Mouse (Mus musculus) hindbrain, embryonic 16.5 days (tissue): ENCODE data around the gene Nr1h2. TPM values are rescaled to one million over a fixed set of nuclear protein-coding genes. Genes with fewer than 3 reads are reported as not detected.

Source experiments
- ATAC-seq: fragments of 200-750 bp; cut with Nextera tagmentation; 2 replicates; pipeline ENCODE4 v1.8.0; 2017; ENCODE audit warnings: moderate TSS enrichment, moderate library complexity
- H3K27ac ChIP-seq: fragments of 300-500 bp; sonication (generic); 2 replicates; pipeline ENCODE4 v1.5.1; 2014; ENCODE audit warnings: low read depth, mild to moderate bottlenecking, control low read depth, low read length, moderate library complexity
- H3K27me3 ChIP-seq: fragments of 300-500 bp; sonication (generic); replicated peaks from 2 replicates; pipeline ENCODE4 v1.6.1; 2014; ENCODE audit warnings: low read length; ENCODE audit not compliant: control insufficient read depth, insufficient read depth
- H3K36me3 ChIP-seq: fragments of 300-500 bp; sonication (generic); 2 replicates; pipeline ENCODE4 v1.6.1; 2014; ENCODE audit warnings: mild to moderate bottlenecking, low read length, moderate library complexity, mixed read lengths; ENCODE audit not compliant: control insufficient read depth, insufficient read depth
- H3K4me1 ChIP-seq: fragments of 300-500 bp; sonication (generic); 2 replicates; pipeline ENCODE4 v1.6.1; 2014; ENCODE audit warnings: low read depth, low read length; ENCODE audit not compliant: control insufficient read depth, insufficient read depth
- H3K4me2 ChIP-seq: fragments of 300-500 bp; sonication (generic); 2 replicates; pipeline ENCODE4 v1.6.1; 2014; ENCODE audit warnings: mild to moderate bottlenecking, low read length, control low read depth, moderate library complexity
- H3K4me3 ChIP-seq: fragments of 300-500 bp; sonication (generic); 2 replicates; pipeline ENCODE4 v1.5.1; 2014; ENCODE audit warnings: mild to moderate bottlenecking, low read length, control low read depth, moderate library complexity
- H3K9ac ChIP-seq: fragments of 300-500 bp; sonication (generic); 2 replicates; pipeline ENCODE4 v1.6.1; 2014; ENCODE audit warnings: low read depth, mild to moderate bottlenecking, control low read depth, low read length, moderate library complexity
- H3K9me3 ChIP-seq: fragments of 300-500 bp; sonication (generic); 2 replicates; pipeline ENCODE4 v1.6.1; 2014; ENCODE audit warnings: mild to moderate bottlenecking, low read length, moderate library complexity; ENCODE audit not compliant: control insufficient read depth
- WGBS: fragments of 180-500 bp; shearing (Covaris S2); extraction: QIAGEN DNeasy Blood & Tissue Kit; methylation state at CpG from one replicate; pipeline ENCODE4 v1.1.7; 2014; 5-methylcytosine and 5-hydroxymethylcytosine counted together
- polyA plus RNA-seq: library from polyadenylated mRNA; unstranded; fragments of >200 nt; fragmentation: Nextera tagmentation; extraction: Ambion mirVana; gene quantifications from 2 replicates; pipeline ENCODE4 v1.2.1, GENCODE M21; 2015

Gene Nr1h2
- polyA plus RNA-seq, 1 experiment from 2014 or later, result 62.0 TPM

- ATAC-seq, result no peak
- H3K27ac ChIP-seq, result no peak overlapping the region
- 52% methylated on average over 5 of the region's 5 CpGs for WGBS
- no peaks in the 10 kb centered on the region for H3K36me3 ChIP-seq
- H3K4me2 ChIP-seq, result no peak overlapping the region
- H3K27me3 ChIP-seq, result no peaks in the 10 kb centered on the region
- H3K4me3 ChIP-seq, result no peak overlapping the region
- no peaks in the 10 kb centered on the region for H3K4me1 ChIP-seq
- H3K9me3 ChIP-seq, result peaks cover 7% of the 10 kb centered on the region; the same call in 1 of the 2 replicates
- no peak overlapping the region for H3K9ac ChIP-seq
Observed at GRCm38 (mm10) chr7:44576333-44576844, 22.6 kb upstream of the Nr1h2 start.

- Histone ChIP-seq H3K27ac (no peak overlapping the region), H3K27me3 (no peaks in the 10 kb centered on the region), H3K9ac (no peak overlapping the region), H3K4me2 (no peak overlapping the region), H3K36me3 (no peaks in the 10 kb centered on the region), H3K9me3 (no peaks in the 10 kb centered on the region), H3K4me3 (no peak overlapping the region), H3K4me1 (no peaks in the 10 kb centered on the region)
- WGBS, result 70% methylated on average over 5 of the region's 5 CpGs
- no peak for ATAC-seq
Observed at GRCm38 (mm10) chr7:44572956-44573484, 19.3 kb upstream of the Nr1h2 start.

GRCm38 (mm10) chr7:44572213-44572701 lies 18.5 kb upstream of the Nr1h2 start, which contains the start of gene Napsa:
Gene Napsa (plus strand): TSS chr7:44572380.
- Histone ChIP-seq H3K36me3 (no peaks in the 10 kb centered on the region), H3K27ac (no peak within 1 kb of the TSS), H3K4me1 (no peaks in the 10 kb centered on the region), H3K9ac (no peak within 1 kb of the TSS), H3K4me2 (no peak within 1 kb of the TSS), H3K9me3 (no peaks in the 10 kb centered on the region), H3K4me3 (no peak within 1 kb of the TSS), H3K27me3 (no peaks in the 10 kb centered on the region)
- ATAC-seq, result no peak
- 37% methylated on average over 7 of the region's 7 CpGs for WGBS

- ATAC-seq, result no peak
- Histone ChIP-seq H3K9ac (no peak overlapping the region), H3K4me3 (no peak overlapping the region), H3K4me1 (no peaks in the 10 kb centered on the region), H3K4me2 (no peak overlapping the region), H3K36me3 (no peaks in the 10 kb centered on the region), H3K27ac (no peak overlapping the region), H3K27me3 (no peaks in the 10 kb centered on the region), H3K9me3 (no peaks in the 10 kb centered on the region)
- 31% methylated on average over 4 of the region's 4 CpGs for WGBS
Observed at GRCm38 (mm10) chr7:44571811-44572210, 18.1 kb upstream of the Nr1h2 start.

GRCm38 (mm10) chr7:44570989-44571388 lies 17.2 kb upstream of the Nr1h2 start:
- H3K27ac ChIP-seq, result no peak overlapping the region
- H3K4me1 ChIP-seq, result no peaks in the 10 kb centered on the region
- no peaks in the 10 kb centered on the region for H3K36me3 ChIP-seq
- no peak overlapping the region for H3K4me2 ChIP-seq
- 83% methylated on average over 6 of the region's 6 CpGs for WGBS
- no peak overlapping the region for H3K9ac ChIP-seq
- ATAC-seq, result no peak
- no peaks in the 10 kb centered on the region for H3K27me3 ChIP-seq
- H3K9me3 ChIP-seq, result no peaks in the 10 kb centered on the region
- H3K4me3 ChIP-seq, result no peak overlapping the region

GRCm38 (mm10) chr7:44568803-44569202 lies 15.1 kb upstream of the Nr1h2 start:
- Histone ChIP-seq H3K9ac (no peak overlapping the region), H3K4me2 (no peak overlapping the region), H3K9me3 (no peaks in the 10 kb centered on the region), H3K27me3 (no peaks in the 10 kb centered on the region), H3K4me1 (no peaks in the 10 kb centered on the region), H3K4me3 (no peak overlapping the region), H3K36me3 (no peaks in the 10 kb centered on the region), H3K27ac (no peak overlapping the region)
- WGBS, result 80% methylated on average over 9 of the region's 9 CpGs
- no peak for ATAC-seq

GRCm38 (mm10) chr7:44565414-44565813 lies 11.7 kb upstream of the Nr1h2 start:
- H3K36me3 ChIP-seq, result no peaks in the 10 kb centered on the region
- 79% methylated on average over 6 of the region's 6 CpGs for WGBS
- H3K4me1 ChIP-seq, result peaks cover 2% of the 10 kb centered on the region; the same call in 1 of the 2 replicates
- no peak overlapping the region for H3K9ac ChIP-seq
- ATAC-seq, result no peak
- H3K27me3 ChIP-seq, result no peaks in the 10 kb centered on the region
- H3K4me2 ChIP-seq, result no peak overlapping the region
- H3K4me3 ChIP-seq, result no peak overlapping the region
- H3K9me3 ChIP-seq, result no peaks in the 10 kb centered on the region
- H3K27ac ChIP-seq, result no peak overlapping the region

GRCm38 (mm10) chr7:44564486-44564885 lies 10.7 kb upstream of the Nr1h2 start:
- H3K4me3 ChIP-seq, result no peak overlapping the region
- peaks cover 2% of the 10 kb centered on the region; the same call in 1 of the 2 replicates for H3K4me1 ChIP-seq
- WGBS, result 86% methylated on average over 10 of the region's 10 CpGs
- H3K27ac ChIP-seq, result no peak overlapping the region
- no peaks in the 10 kb centered on the region for H3K27me3 ChIP-seq
- H3K4me2 ChIP-seq, result no peak overlapping the region
- no peaks in the 10 kb centered on the region for H3K9me3 ChIP-seq
- no peak for ATAC-seq
- no peak overlapping the region for H3K9ac ChIP-seq
- no peaks in the 10 kb centered on the region for H3K36me3 ChIP-seq

GRCm38 (mm10) chr7:44563284-44563683 lies 9.5 kb upstream of the Nr1h2 start:
- Histone ChIP-seq H3K4me2 (no peak overlapping the region), H3K27ac (no peak overlapping the region), H3K9ac (no peak overlapping the region), H3K36me3 (no peaks in the 10 kb centered on the region), H3K27me3 (no peaks in the 10 kb centered on the region), H3K9me3 (no peaks in the 10 kb centered on the region), H3K4me1 (peaks cover 2% of the 10 kb centered on the region; the same call in 1 of the 2 replicates), H3K4me3 (no peak overlapping the region)
- ATAC-seq, result no peak
- 61% methylated on average over 8 of the region's 8 CpGs for WGBS
